Mouse (Mus musculus) midbrain, embryonic 12.5 days (tissue): ENCODE data around the gene Vangl1. TPM values are rescaled to one million over a fixed set of nuclear protein-coding genes. Genes with fewer than 3 reads are reported as not detected.

Source experiments
- ATAC-seq: fragments of 200-750 bp; cut with Nextera tagmentation; 2 replicates; pipeline ENCODE4 v1.8.0; 2017; ENCODE audit warnings: low read depth, moderate TSS enrichment, moderate library complexity; ENCODE audit not compliant: low FRiP score
- H3K27ac ChIP-seq: fragments of 300-500 bp; sonication (generic); replicated peaks from 2 replicates; pipeline ENCODE4 v1.5.1; 2016; ENCODE audit warnings: mild to moderate bottlenecking
- H3K27me3 ChIP-seq: fragments of 300-500 bp; sonication (generic); 2 replicates; pipeline ENCODE4 v1.6.1; 2016; ENCODE audit warnings: mild to moderate bottlenecking
- H3K36me3 ChIP-seq: fragments of 300-500 bp; sonication (generic); 2 replicates; pipeline ENCODE4 v1.6.1; 2016
- H3K4me1 ChIP-seq: fragments of 300-500 bp; sonication (generic); 2 replicates; pipeline ENCODE4 v1.6.1; 2016
- H3K4me2 ChIP-seq: fragments of 300-500 bp; sonication (generic); replicated peaks from 2 replicates; pipeline ENCODE4 v1.6.1; 2016; ENCODE audit warnings: mild to moderate bottlenecking, moderate library complexity
- H3K4me3 ChIP-seq: fragments of 300-500 bp; sonication (generic); 2 replicates; pipeline ENCODE4 v1.5.1; 2016; ENCODE audit warnings: mild to moderate bottlenecking
- H3K9ac ChIP-seq: fragments of 300-500 bp; sonication (generic); replicated peaks from 2 replicates; pipeline ENCODE4 v1.6.1; 2016; ENCODE audit warnings: mild to moderate bottlenecking, moderate library complexity
- H3K9me3 ChIP-seq: fragments of 300-500 bp; sonication (generic); 2 replicates; pipeline ENCODE4 v1.6.1; 2016; ENCODE audit warnings: mild to moderate bottlenecking
- WGBS: fragments of 180-500 bp; shearing (Covaris S2); methylation state at CpG from one replicate; pipeline ENCODE4 v1.1.7; 2016; 5-methylcytosine and 5-hydroxymethylcytosine counted together
- polyA plus RNA-seq: library from polyadenylated mRNA; unstranded; fragments of >200 nt; fragmentation: Nextera tagmentation; extraction: Ambion mirVana; gene quantifications from 2 replicates; pipeline ENCODE4 v1.2.1, GENCODE M21; 2016

Gene Vangl1
- polyA plus RNA-seq, 1 experiment from 2014 or later: 8.9 TPM

GRCm38 (mm10) chr3:102135389-102136113 lies 68.9 kb downstream of the Vangl1 start:
- Histone ChIP-seq H3K4me1 (peaks cover 8% of the 10 kb centered on the region), H3K9ac (no peak overlapping the region), H3K4me3 (no peak overlapping the region), H3K27ac (no peak overlapping the region), H3K9me3 (no peaks in the 10 kb centered on the region), H3K36me3 (no peaks in the 10 kb centered on the region), H3K27me3 (peaks cover 38% of the 10 kb centered on the region), H3K4me2 (no peak overlapping the region)
- 27% methylated on average over 10 of the region's 10 CpGs for WGBS
- ATAC-seq: no peak

DNA sequence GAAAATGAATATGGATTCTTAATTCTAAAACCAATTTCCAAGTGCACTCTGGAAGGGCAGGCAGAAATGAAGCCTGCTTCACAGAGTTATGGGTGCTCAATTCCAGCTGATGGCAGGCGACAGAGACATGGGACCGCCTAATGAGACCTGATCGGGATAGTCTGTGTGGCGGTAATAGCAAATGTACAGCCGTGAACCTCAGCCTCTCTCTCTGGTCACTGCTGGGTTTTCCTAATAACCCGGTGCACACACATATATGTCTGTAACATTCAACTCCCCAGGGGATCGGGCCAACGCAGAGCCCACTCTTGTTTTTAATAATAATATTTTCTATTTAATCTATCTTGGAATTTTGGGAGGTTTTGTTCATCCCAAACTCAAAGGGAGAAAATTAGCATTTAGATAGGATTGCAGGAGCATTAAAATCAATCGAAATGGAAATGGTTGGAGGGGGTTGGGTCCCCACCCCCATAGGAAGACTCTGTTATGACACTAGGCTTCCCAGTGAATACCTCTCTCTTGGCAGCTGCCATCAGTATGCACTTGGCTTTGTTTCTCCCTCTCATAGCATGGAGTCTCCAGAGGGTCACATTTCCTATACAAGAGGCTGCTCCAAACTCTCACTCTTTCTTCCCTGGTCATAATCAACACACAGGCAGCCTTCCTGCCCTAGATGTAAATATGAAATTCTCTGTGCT lies 72.7 kb downstream of the Vangl1 start:
- Histone ChIP-seq H3K27me3 (peaks cover 7% of the 10 kb centered on the region), H3K4me2 (no peak overlapping the region), H3K36me3 (no peaks in the 10 kb centered on the region), H3K9ac (no peak overlapping the region), H3K9me3 (no peaks in the 10 kb centered on the region), H3K27ac (peak overlapping the region; percentile 32; the same call in 1 of the 2 replicates), H3K4me1 (peaks cover 8% of the 10 kb centered on the region), H3K4me3 (no peak overlapping the region)
- peak; percentile 38; the same call in 1 of the 2 replicates for ATAC-seq
- WGBS: 74% methylated on average over 9 of the region's 9 CpGs

GRCm38 (mm10) chr3:102130478-102130877 lies 74.0 kb downstream of the Vangl1 start:
- 51% methylated on average over 5 of the region's 6 CpGs for whole genome bisulfite sequencing
- Histone ChIP-seq H3K36me3 (no peaks in the 10 kb centered on the region), H3K4me3 (no peak overlapping the region), H3K4me2 (no peak overlapping the region), H3K9ac (no peak overlapping the region), H3K4me1 (peaks cover 8% of the 10 kb centered on the region), H3K9me3 (no peaks in the 10 kb centered on the region), H3K27me3 (no peaks in the 10 kb centered on the region), H3K27ac (no peak overlapping the region)
- no peak for ATAC-seq

DNA sequence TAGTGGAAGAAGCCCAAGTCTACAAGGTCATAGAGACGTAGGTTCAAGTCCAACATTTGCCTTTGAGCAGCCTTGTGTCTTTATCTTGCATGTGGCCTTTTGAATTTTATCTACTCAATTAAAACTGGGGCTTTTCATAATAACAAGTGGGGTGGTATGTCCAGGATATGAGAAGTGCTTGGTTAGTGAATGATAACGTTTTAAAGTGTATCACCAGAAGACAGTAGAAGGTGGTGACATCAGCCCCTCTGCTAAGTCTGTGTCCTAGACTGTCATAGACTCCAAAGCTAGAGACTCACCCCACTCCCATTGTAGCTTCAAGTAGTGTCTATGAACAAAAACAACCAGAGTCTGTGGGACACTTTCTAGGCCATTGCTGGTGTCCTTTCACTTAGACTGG lies 76.3 kb downstream of the Vangl1 start:
- 91% methylated on average over 2 of the region's 2 CpGs for WGBS
- ATAC-seq: no peak
- Histone ChIP-seq H3K4me1 (0 out of 2 replicates have a peak, but pooled peaks cover 5% of the 10 kb centered on the region), H3K27me3 (no peaks in the 10 kb centered on the region), H3K4me3 (no peak overlapping the region), H3K4me2 (no peak overlapping the region), H3K36me3 (no peaks in the 10 kb centered on the region), H3K9me3 (no peaks in the 10 kb centered on the region), H3K27ac (no peak overlapping the region), H3K9ac (no peak overlapping the region)

- ATAC-seq: no peak
- no peak overlapping the region for H3K4me2 ChIP-seq
- H3K27ac ChIP-seq: no peak overlapping the region
- no peaks in the 10 kb centered on the region for H3K9me3 ChIP-seq
- H3K36me3 ChIP-seq: no peaks in the 10 kb centered on the region
- no peaks in the 10 kb centered on the region for H3K27me3 ChIP-seq
- 74% methylated on average over 2 of the region's 2 CpGs for WGBS
- no peak overlapping the region for H3K9ac ChIP-seq
- H3K4me1 ChIP-seq: 0 out of 2 replicates have a peak, but pooled peaks cover 5% of the 10 kb centered on the region
- H3K4me3 ChIP-seq: no peak overlapping the region
Observed at GRCm38 (mm10) chr3:102127114-102127513, 77.4 kb downstream of the Vangl1 start.

GRCm38 (mm10) chr3:102125546-102125945 lies 78.9 kb downstream of the Vangl1 start:
- 36% methylated on average over 1 of the region's 1 CpGs for WGBS
- no peak for ATAC-seq
- no peak overlapping the region for H3K4me3 ChIP-seq

GRCm38 (mm10) chr3:102123654-102124053 lies 80.8 kb downstream of the Vangl1 start:
- no peak overlapping the region for H3K4me2 ChIP-seq
- H3K27ac ChIP-seq: no peak overlapping the region
- H3K4me3 ChIP-seq: no peak overlapping the region
- 78% methylated on average over 6 of the region's 6 CpGs for WGBS
- H3K4me1 ChIP-seq: 0 out of 2 replicates have a peak, but pooled peaks cover 5% of the 10 kb centered on the region
- no peaks in the 10 kb centered on the region for H3K27me3 ChIP-seq
- no peaks in the 10 kb centered on the region for H3K36me3 ChIP-seq
- H3K9me3 ChIP-seq: no peaks in the 10 kb centered on the region
- H3K9ac ChIP-seq: no peak overlapping the region
- ATAC-seq: no peak

More at GRCm38 (mm10) chr3:102125546-102125945, 78.9 kb downstream of the Vangl1 start:
- Histone ChIP-seq H3K27me3 (no peaks in the 10 kb centered on the region), H3K27ac (no peak overlapping the region), H3K36me3 (no peaks in the 10 kb centered on the region), H3K4me1 (0 out of 2 replicates have a peak, but pooled peaks cover 5% of the 10 kb centered on the region), H3K9ac (no peak overlapping the region), H3K4me2 (no peak overlapping the region), H3K9me3 (no peaks in the 10 kb centered on the region)

- ATAC-seq: no peak
- H3K4me1 ChIP-seq: 0 out of 2 replicates have a peak, but pooled peaks cover 5% of the 10 kb centered on the region
- no peak overlapping the region for H3K4me3 ChIP-seq
- no peak overlapping the region for H3K27ac ChIP-seq
- H3K36me3 ChIP-seq: no peaks in the 10 kb centered on the region
- H3K9ac ChIP-seq: no peak overlapping the region
- no peak overlapping the region for H3K4me2 ChIP-seq
- WGBS: 65% methylated on average over 7 of the region's 7 CpGs
- no peaks in the 10 kb centered on the region for H3K27me3 ChIP-seq
- H3K9me3 ChIP-seq: no peaks in the 10 kb centered on the region
Observed at GRCm38 (mm10) chr3:102122046-102122445, 82.4 kb downstream of the Vangl1 start.

DNA sequence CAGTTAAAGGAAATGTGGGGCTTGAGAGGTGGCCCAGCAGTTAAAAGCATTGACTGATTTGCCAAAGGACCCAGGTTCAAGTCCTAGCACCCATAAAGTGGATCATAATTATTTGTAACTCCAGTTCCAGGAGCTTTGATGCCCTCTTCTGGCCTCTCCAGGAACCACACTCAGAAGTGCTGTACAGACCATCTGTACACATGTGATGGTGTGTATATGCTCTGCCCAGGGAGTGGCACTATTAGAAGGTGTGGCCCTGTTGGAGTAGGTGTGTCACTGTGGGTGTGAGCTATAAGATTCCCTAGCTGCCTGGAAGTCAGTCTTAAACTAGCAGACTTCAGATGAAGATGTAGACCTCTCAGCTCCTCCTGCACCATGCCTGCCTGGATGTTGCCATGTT lies 83.5 kb downstream of the Vangl1 start:
- H3K27me3 ChIP-seq: no peaks in the 10 kb centered on the region
- H3K27ac ChIP-seq: no peak overlapping the region
- no peak for ATAC-seq
- no peaks in the 10 kb centered on the region for H3K36me3 ChIP-seq
- no peaks in the 10 kb centered on the region for H3K9me3 ChIP-seq
- no peak overlapping the region for H3K9ac ChIP-seq
- 0 out of 2 replicates have a peak, but pooled peaks cover 3% of the 10 kb centered on the region for H3K4me1 ChIP-seq
- H3K4me3 ChIP-seq: no peak overlapping the region
- no peak overlapping the region for H3K4me2 ChIP-seq

DNA sequence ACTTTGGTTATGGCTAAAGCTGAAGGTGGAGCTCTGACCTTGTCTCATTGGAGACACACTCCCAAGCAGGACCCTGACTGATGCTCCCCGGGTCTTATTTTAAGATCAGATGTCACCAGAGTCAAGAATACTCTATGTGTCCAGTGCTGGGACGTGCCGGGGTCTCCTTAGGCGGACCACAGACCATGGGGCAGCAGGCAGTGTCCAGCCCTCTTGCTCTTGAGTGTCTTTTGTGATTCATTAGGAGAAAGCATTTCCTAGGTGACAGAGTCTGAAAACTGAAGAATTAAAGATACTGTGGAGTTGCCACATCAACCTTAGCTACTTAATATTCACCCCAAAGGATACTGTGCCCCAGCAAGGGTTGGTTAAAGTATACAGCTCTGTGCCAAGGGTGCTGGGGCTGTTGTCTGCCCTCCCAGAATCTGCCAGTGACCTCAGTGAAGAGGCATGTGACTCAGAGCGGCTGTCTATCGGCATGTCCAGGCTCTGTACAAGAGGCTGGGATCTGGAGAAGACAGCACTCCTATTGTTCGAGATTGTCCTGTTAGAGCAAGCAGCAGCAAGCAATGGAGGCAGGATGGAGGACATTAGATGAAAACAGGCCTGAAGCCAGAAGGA lies 92.4 kb downstream of the Vangl1 start:
- H3K4me2 ChIP-seq: no peak overlapping the region
- no peak overlapping the region for H3K27ac ChIP-seq
- no peaks in the 10 kb centered on the region for H3K9me3 ChIP-seq
- ATAC-seq: no peak
- H3K27me3 ChIP-seq: no peaks in the 10 kb centered on the region
- WGBS: 78% methylated on average over 7 of the region's 7 CpGs
- H3K4me3 ChIP-seq: no peak overlapping the region
- H3K36me3 ChIP-seq: no peaks in the 10 kb centered on the region
- H3K9ac ChIP-seq: no peak overlapping the region
- no peaks in the 10 kb centered on the region for H3K4me1 ChIP-seq

DNA sequence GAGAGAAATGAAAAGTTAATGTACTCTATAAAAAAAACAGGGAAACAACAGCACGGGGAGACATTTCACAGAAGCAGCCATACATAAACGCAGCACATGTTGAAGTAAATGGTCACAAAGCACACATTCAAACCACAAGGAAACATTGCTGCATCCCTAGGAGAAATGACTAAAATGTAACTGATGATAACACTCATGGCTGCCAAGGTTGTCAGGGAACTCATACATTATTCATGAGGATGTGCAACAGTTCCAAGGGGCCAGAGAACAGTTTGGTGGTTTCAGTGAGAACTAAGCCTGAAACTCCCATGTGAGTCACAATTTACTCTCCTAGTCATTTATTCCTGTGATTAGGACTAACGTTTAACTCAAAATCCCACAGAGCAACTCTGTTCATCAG lies 96.3 kb downstream of the Vangl1 start:
- Histone ChIP-seq H3K36me3 (no peaks in the 10 kb centered on the region), H3K4me1 (no peaks in the 10 kb centered on the region)
- 90% methylated on average over 3 of the region's 3 CpGs for WGBS

More for the DNA sequence above, 96.3 kb downstream of the Vangl1 start:
- H3K27me3 ChIP-seq: no peaks in the 10 kb centered on the region
- no peak overlapping the region for H3K27ac ChIP-seq
- no peaks in the 10 kb centered on the region for H3K9me3 ChIP-seq
- no peak for ATAC-seq
- no peak overlapping the region for H3K4me3 ChIP-seq
- no peak overlapping the region for H3K9ac ChIP-seq
- no peak overlapping the region for H3K4me2 ChIP-seq
